Mouse (Mus musculus): ENCODE results near the gene Itgax.
"Not testable (repeated sequence)": the region's sequence is repeated elsewhere in the genome, so short reads cannot be mapped to it uniquely, and the experiment has no call there.

Itgax gene

GRCm38 (mm10) chr7:128158688-128159354 is 29.5 kb downstream of the Itgax start:
- not testable (repeated sequence) for DNase-seq (ENCODE audit: low spot score)

GRCm38 (mm10) chr7:128164001-128164400 is 34.7 kb downstream of the Itgax start:
- DNase-seq (ENCODE audit: low spot score) = no peak

GRCm38 (mm10) chr7:128166391-128166790 is 37.0 kb downstream of the Itgax start:
- DNase-seq (ENCODE audit: low spot score) = no peak

GRCm38 (mm10) chr7:128169996-128170395 is 40.6 kb downstream of the Itgax start:
- no peak for DNase-seq (ENCODE audit: low spot score)

- DNase-seq (ENCODE audit: low spot score) = no peak
Measured at GRCm38 (mm10) chr7:128178385-128178784, 49.0 kb downstream of the Itgax start.

- DNase-seq (ENCODE audit: low spot score) = no peak
Measured at GRCm38 (mm10) chr7:128180126-128180525, 50.8 kb downstream of the Itgax start.

- no peak for DNase-seq (ENCODE audit: low spot score)
Measured at GRCm38 (mm10) chr7:128180546-128180945, 51.2 kb downstream of the Itgax start.

GRCm38 (mm10) chr7:128181691-128182090 is 52.3 kb downstream of the Itgax start:
- no peak for DNase-seq (ENCODE audit: low spot score)

All from layer of hippocampus, adult 9-10 months (tissue).